Mouse (Mus musculus): ENCODE results near the gene Gm21992. TPM values are rescaled to one million over a fixed set of nuclear protein-coding genes. Genes with fewer than 3 reads are reported as not detected.

The Gm21992 gene
- polyA plus RNA-seq, 1 experiment from 2014 or later = 47.3 TPM

DNA sequence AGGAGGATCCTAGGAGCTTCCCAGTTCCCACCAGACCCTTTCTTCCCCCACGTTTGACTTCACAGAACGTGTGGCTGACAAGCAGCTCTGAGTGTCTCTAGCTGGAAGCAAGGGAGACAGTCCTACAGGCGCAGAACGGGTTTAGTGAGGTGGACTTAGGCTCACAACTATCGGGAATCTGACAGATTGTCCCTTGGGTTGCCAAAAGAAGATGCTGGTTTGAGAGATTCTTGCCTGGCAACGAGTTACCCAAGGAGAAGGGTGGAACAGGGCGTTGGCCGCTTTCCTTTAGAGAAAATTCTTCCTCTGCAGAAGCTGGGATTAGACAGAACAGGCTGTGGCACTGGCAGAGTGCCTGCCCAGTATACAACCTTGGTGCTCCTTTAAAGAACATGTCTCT lies 112.6 kb downstream of the Gm21992 start:
- Histone ChIP-seq H3K4me1 (peaks cover 6% of the 10 kb centered on the region; the same call in 1 of the 2 replicates), H3K9me3 (no peaks in the 10 kb centered on the region), H3K4me2 (replicated peaks) (peak overlapping the region; percentile 75), H3K36me3 (no peaks in the 10 kb centered on the region), H3K4me3 (peak overlapping the region; percentile 59; the same call in 1 of the 2 replicates), H3K27me3 (peaks cover 55% of the 10 kb centered on the region), H3K9ac (replicated peaks) (peak overlapping the region; percentile 31; the same call in 1 of the 2 replicates), H3K27ac (replicated peaks) (0 out of 2 replicates have a peak overlapping the region, but pooled peaks have one; percentile 60)
- 40% methylated on average over 8 of the region's 8 CpGs for WGBS
- ATAC-seq (ENCODE audit: low FRiP score, low read depth) = no peak

DNA sequence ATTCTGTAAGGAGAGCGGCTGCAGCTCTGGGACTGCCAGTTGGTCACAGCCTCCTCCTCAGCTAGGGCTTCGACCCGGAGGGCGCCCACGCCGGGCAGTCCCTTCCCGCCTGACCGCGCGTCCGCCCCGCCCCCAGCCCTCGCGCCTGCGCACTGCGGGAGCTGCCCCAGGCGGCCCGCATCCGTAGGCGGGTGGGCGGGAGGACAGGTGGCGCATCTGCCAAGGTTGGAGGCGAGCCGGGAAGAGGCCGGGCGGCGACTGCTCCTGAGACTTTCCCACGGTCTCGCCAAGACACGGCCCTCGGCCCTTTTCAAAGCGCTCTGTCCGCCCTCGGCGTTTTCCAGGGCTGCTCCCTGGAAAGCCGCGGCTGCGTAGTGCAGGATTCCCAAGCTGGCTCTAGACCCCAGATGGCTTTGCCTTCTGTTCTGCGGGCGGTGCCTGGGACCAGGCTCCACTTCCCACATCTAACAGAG lies 113.2 kb downstream of the Gm21992 start, which contains the start of gene Gm960:
Gm960 (minus strand) TSS at position 464 of the 473 bp plus-strand sequence.
- Histone ChIP-seq H3K27me3 (peaks cover 54% of the 10 kb centered on the region), H3K4me3 (peak within 1 kb of the TSS; percentile 59), H3K36me3 (no peaks in the 10 kb centered on the region), H3K9me3 (no peaks in the 10 kb centered on the region), H3K4me2 (replicated peaks) (peak within 1 kb of the TSS; percentile 75), H3K27ac (replicated peaks) (peak within 1 kb of the TSS; percentile 60), H3K9ac (replicated peaks) (peak within 1 kb of the TSS; percentile 70), H3K4me1 (peaks cover 6% of the 10 kb centered on the region; the same call in 1 of the 2 replicates)
- WGBS = under 1% methylated on average over 40 of the region's 40 CpGs
- peak; percentile 78 for ATAC-seq (ENCODE audit: low FRiP score, low read depth)

GRCm38 (mm10) chr19:4697721-4698120 lies 113.7 kb downstream of the Gm21992 start:
- Histone ChIP-seq H3K9ac (replicated peaks) (peak overlapping the region; percentile 70), H3K4me1 (peaks cover 6% of the 10 kb centered on the region; the same call in 1 of the 2 replicates), H3K27me3 (peaks cover 54% of the 10 kb centered on the region), H3K4me2 (replicated peaks) (peak overlapping the region; percentile 75), H3K4me3 (peak overlapping the region; percentile 59), H3K9me3 (no peaks in the 10 kb centered on the region), H3K27ac (replicated peaks) (no peak overlapping the region; the same call in 1 of the 2 replicates), H3K36me3 (no peaks in the 10 kb centered on the region)
- peak; percentile 23; the same call in 1 of the 2 replicates for ATAC-seq (ENCODE audit: low FRiP score, low read depth)
- 76% methylated on average over 9 of the region's 9 CpGs for WGBS

DNA sequence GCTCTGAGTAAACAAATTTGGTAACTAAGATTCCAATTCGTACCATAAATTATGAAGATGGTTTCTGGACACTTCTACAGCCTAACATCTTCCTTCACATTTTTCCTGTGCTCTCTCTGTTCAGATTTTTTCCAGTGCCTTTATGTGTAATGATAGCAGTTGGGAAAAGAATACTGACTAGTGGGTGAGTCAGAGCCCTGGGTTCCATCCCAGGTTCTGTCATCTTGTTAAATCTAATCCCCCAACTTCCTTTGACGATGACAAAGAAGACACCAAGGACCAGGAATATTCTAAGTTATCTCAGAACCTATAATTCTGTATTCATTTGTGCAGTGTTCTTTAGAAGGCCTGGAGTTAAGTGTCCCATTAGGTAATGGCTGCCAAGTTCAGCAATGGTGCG lies 114.3 kb downstream of the Gm21992 start:
- Histone ChIP-seq H3K4me1 (peaks cover 6% of the 10 kb centered on the region; the same call in 1 of the 2 replicates), H3K36me3 (no peaks in the 10 kb centered on the region), H3K9ac (replicated peaks) (no peak overlapping the region), H3K4me2 (replicated peaks) (no peak overlapping the region), H3K27me3 (peaks cover 54% of the 10 kb centered on the region), H3K4me3 (no peak overlapping the region), H3K27ac (replicated peaks) (no peak overlapping the region), H3K9me3 (no peaks in the 10 kb centered on the region)
- ATAC-seq (ENCODE audit: low FRiP score, low read depth) = no peak
- 81% methylated on average over 3 of the region's 3 CpGs for WGBS

DNA sequence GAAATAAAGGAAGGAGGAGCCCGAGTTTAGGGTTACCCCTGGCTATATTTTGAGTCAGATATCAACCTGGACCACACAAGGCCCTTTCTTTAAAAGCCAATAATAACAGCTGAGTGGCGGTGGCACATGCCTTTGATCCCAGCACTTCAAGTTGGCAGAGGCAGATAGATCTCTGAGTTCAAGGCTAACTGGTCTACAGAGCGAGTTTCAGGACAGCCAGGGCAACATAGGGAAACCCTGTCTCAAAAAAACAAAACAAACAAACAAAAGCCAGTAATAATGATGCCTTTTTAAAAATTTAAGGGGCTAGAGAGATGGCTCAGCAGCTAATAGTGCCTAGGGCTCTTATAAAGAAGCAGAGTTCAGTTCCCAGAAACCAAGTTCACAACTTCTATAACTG lies 117.1 kb downstream of the Gm21992 start:
- 76% methylated on average over 3 of the region's 3 CpGs for WGBS
- peaks cover 6% of the 10 kb centered on the region; the same call in 1 of the 2 replicates for H3K4me1 ChIP-seq
- no peaks in the 10 kb centered on the region for H3K9me3 ChIP-seq
- no peak overlapping the region for H3K4me3 ChIP-seq
- H3K27me3 ChIP-seq = peaks cover 30% of the 10 kb centered on the region
- no peak overlapping the region for H3K4me2 ChIP-seq (replicated peaks)
- no peak for ATAC-seq (ENCODE audit: low FRiP score, low read depth)
- no peak overlapping the region for H3K9ac ChIP-seq (replicated peaks)
- H3K27ac ChIP-seq (replicated peaks) = no peak overlapping the region
- H3K36me3 ChIP-seq = no peaks in the 10 kb centered on the region

Other genes starting within 250 kb of the Gm21992 start
- gene Lrfn4, start 195.9 kb downstream of the Gm21992 start, polyA plus RNA-seq (2016; fragmentation: Nextera tagmentation; extraction: Ambion mirVana) = 13.6 and 16.1 TPM in 2 replicates
- gene Rce1, start 186.0 kb downstream of the Gm21992 start, polyA plus RNA-seq (2016; fragmentation: Nextera tagmentation; extraction: Ambion mirVana) = 57.2 and 59.8 TPM in 2 replicates
- 4.4 and 6.5 TPM in 2 replicates for gene Gm960, start 112.9 kb downstream of the Gm21992 start, polyA plus RNA-seq (2016; fragmentation: Nextera tagmentation; extraction: Ambion mirVana)
- gene Sptbn2, start 100.4 kb downstream of the Gm21992 start, polyA plus RNA-seq (2016; fragmentation: Nextera tagmentation; extraction: Ambion mirVana) = 32.1 and 32.9 TPM in 2 replicates
- 162 and 168 TPM in 2 replicates for gene Rbm4b, start 55.1 kb downstream of the Gm21992 start, polyA plus RNA-seq (2016; fragmentation: Nextera tagmentation; extraction: Ambion mirVana)
- gene Rbm4, start 17.7 kb downstream of the Gm21992 start, polyA plus RNA-seq (2016; fragmentation: Nextera tagmentation; extraction: Ambion mirVana) = 86.0 and 94.7 TPM in 2 replicates
- gene Rbm14, start within 50 bp of the Gm21992 start, polyA plus RNA-seq (2016; fragmentation: Nextera tagmentation; extraction: Ambion mirVana) = 108 and 111 TPM in 2 replicates
- gene Ccs, start 27.7 kb upstream of the Gm21992 start, polyA plus RNA-seq (2016; fragmentation: Nextera tagmentation; extraction: Ambion mirVana) = 34.1 and 38.1 TPM in 2 replicates
- gene Ccdc87, start 27.8 kb upstream of the Gm21992 start, polyA plus RNA-seq (2016; fragmentation: Nextera tagmentation; extraction: Ambion mirVana) = 0.15 TPM in 1 of 2 replicates, not detected in the other
- 51.7 and 52.0 TPM in 2 replicates for gene Ctsf, start 43.5 kb upstream of the Gm21992 start, polyA plus RNA-seq (2016; fragmentation: Nextera tagmentation; extraction: Ambion mirVana)
- 1.2 and 1.6 TPM in 2 replicates for gene Actn3, start 66.3 kb upstream of the Gm21992 start, polyA plus RNA-seq (2016; fragmentation: Nextera tagmentation; extraction: Ambion mirVana)
- gene Zdhhc24, start 67.1 kb upstream of the Gm21992 start, polyA plus RNA-seq (2016; fragmentation: Nextera tagmentation; extraction: Ambion mirVana) = 21.6 and 21.8 TPM in 2 replicates
- gene Bbs1, start 95.0 kb upstream of the Gm21992 start, polyA plus RNA-seq (2016; fragmentation: Nextera tagmentation; extraction: Ambion mirVana) = 9.9 and 11.4 TPM in 2 replicates
- gene Dpp3, start 116.7 kb upstream of the Gm21992 start, polyA plus RNA-seq (2016; fragmentation: Nextera tagmentation; extraction: Ambion mirVana) = 179 and 189 TPM in 2 replicates
- 3.8 and 4.6 TPM in 2 replicates for gene Peli3, start 131.5 kb upstream of the Gm21992 start, polyA plus RNA-seq (2016; fragmentation: Nextera tagmentation; extraction: Ambion mirVana)
- gene Mrpl11, start 150.5 kb upstream of the Gm21992 start, polyA plus RNA-seq (2016; fragmentation: Nextera tagmentation; extraction: Ambion mirVana) = 125 and 129 TPM in 2 replicates
- gene Npas4, start 178.7 kb upstream of the Gm21992 start, polyA plus RNA-seq (2016; fragmentation: Nextera tagmentation; extraction: Ambion mirVana) = 0.07 and 0.20 TPM in 2 replicates
- 4.8 and 5.1 TPM in 2 replicates for gene Slc29a2, start 212.2 kb upstream of the Gm21992 start, polyA plus RNA-seq (2016; fragmentation: Nextera tagmentation; extraction: Ambion mirVana)
- gene B4gat1, start 227.2 kb upstream of the Gm21992 start, polyA plus RNA-seq (2016; fragmentation: Nextera tagmentation; extraction: Ambion mirVana) = 40.7 and 42.4 TPM in 2 replicates
- 4.0 and 4.4 TPM in 2 replicates for gene AC124502.3, start 227.3 kb upstream of the Gm21992 start, polyA plus RNA-seq (2016; fragmentation: Nextera tagmentation; extraction: Ambion mirVana)
- 56.6 and 63.7 TPM in 2 replicates for gene Brms1, start 229.7 kb upstream of the Gm21992 start, polyA plus RNA-seq (2016; fragmentation: Nextera tagmentation; extraction: Ambion mirVana)
- 1.7 and 2.0 TPM in 2 replicates for gene Rin1, start 238.9 kb upstream of the Gm21992 start, polyA plus RNA-seq (2016; fragmentation: Nextera tagmentation; extraction: Ambion mirVana)

Measured in midbrain, embryonic 12.5 days (tissue).